Mouse (Mus musculus) testis, adult 2 months (tissue): ENCODE results near the gene Gria4.

ENCODE experiments used
- CTCF ChIP-seq: fragments of 200-500 bp; IDR thresholded peaks from 2 replicates; pipeline ENCODE4 v1.5.1; 2012; ENCODE audit warnings: low read depth, mild to moderate bottlenecking, inconsistent platforms, low read length, moderate library complexity; ENCODE audit not compliant: control insufficient read depth, insufficient read depth, insufficient replicate concordance
- POLR2A ChIP-seq: fragments of 200-500 bp; IDR thresholded peaks from 2 replicates; pipeline ENCODE4 v1.6.1; 2012; ENCODE audit warnings: low read depth, mild to moderate bottlenecking, inconsistent platforms, low read length, moderate library complexity; ENCODE audit not compliant: control insufficient read depth

DNA sequence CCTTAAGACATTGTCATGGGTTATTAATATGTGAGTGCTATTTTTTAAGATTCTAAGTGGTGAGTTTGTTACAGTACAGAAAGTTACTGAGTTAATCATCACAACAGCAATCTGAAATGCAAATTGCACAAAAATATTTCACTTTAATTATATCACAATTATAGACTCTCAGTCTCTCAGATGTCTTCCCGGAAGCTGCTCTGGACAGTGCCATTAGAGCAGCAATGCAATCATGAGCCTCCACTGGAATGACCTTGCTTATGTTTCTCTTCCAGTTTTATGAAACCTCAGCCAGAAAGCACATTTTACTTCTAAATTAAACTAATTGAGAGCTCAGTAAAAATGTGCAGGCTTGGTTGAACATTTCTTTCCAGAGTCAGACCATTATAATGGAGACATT is 116.9 kb downstream of the Gria4 start:
- TF ChIP-seq POLR2A (no peak), CTCF (no peak)
